Mouse (Mus musculus) lung, adult 2 months (tissue): Measurements from ENCODE around the gene Ooep.

Experiments used
- CTCF ChIP-seq: fragments of 200-500 bp; IDR thresholded peaks from 2 replicates; pipeline ENCODE4 v1.5.1; 2011; ENCODE audit warnings: mild to moderate bottlenecking, low read length, control low read depth; ENCODE audit not compliant: insufficient read depth
- POLR2A ChIP-seq: fragments of 200-500 bp; IDR thresholded peaks from 2 replicates; pipeline ENCODE4 v1.6.1; 2011; ENCODE audit warnings: low read depth, mild to moderate bottlenecking, control low read depth, low read length, borderline replicate concordance; ENCODE audit errors: extremely low read depth

DNA sequence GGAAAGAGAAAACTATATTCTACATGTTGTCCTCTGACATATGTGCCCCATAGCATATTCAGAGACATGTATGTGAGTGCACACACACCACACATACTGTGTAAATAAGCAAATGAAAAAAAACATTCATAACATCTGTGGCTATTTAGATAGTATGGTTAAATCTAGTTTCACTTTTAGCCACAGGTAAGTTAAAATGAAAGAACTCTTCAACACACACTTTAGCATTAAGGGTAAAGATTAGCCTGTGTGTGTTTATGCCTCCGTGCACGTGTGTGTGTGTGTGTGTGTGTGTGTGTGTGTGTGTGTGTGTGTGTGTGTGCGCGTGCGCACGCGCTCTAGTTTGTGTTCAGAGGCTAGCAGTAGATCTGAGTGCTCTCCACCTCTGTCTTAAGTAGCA is 23.1 kb upstream of the Ooep start:
- TF ChIP-seq POLR2A (no peak), CTCF (no peak)
